Mouse (Mus musculus) kidney, postnatal 4 days (tissue): ENCODE measurements around the gene 1700008O03Rik.

Experiments used
- DNase-seq, 2 experiments: peaks; one replicate each; pipeline ENCODE4 v3.0.0; 2021; ENCODE audit warnings: mixed read lengths in 2 of 2

Gene 1700008O03Rik

DNA sequence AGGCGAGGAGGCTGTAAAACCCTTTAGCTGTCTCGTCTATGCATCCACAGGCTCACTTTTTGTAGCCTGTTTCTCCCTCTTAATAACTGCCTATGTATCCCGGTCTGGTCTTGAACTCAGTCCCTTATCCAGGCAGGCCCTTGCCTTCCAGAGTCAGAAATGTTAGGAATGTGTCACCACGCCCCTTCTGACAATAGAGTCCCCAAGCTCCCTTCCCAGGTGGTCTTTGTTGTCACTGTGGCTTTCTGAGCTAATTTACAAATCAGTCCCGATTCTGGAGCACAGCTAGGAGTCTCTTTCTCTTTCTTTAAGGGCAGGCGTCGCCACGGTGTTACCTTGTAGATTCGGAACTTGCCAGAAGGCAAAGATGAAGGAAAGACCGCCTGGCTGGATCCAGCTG, 10.4 kb downstream of the 1700008O03Rik start:
- no peak for DNase-seq

GRCm38 (mm10) chr7:44374756-44375155, 10.9 kb downstream of the 1700008O03Rik start:
- DNase-seq = peak in 1 of 2 experiments; percentile 30

GRCm38 (mm10) chr7:44373889-44374652, 11.5 kb downstream of the 1700008O03Rik start:
- DNase-seq = peak; percentile 75 to 85

DNA sequence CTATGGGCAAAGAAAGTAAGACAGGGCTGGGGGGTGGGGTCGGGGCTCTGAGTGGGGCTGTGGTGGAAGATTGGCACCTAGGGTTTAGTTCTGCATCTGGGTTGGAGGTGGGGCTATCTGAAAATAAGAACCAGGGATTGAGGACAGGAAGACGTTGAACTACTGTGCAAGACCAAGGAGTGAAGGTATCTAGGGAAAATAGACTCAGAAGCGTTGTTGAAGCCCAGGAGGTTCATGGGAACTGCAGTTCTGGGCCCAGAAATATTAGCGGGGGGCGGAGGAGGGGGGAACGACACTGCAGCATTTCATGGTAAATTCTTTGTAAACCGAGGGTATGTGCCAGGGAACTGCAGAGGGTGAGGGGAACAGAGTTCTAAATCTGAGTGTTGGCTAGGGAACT, 12.2 kb downstream of the 1700008O03Rik start:
- no peak for DNase-seq

- DNase-seq = no peak
These were observed 12.9 kb downstream of the 1700008O03Rik start for GRCm38 (mm10) chr7:44372678-44373077.

DNA sequence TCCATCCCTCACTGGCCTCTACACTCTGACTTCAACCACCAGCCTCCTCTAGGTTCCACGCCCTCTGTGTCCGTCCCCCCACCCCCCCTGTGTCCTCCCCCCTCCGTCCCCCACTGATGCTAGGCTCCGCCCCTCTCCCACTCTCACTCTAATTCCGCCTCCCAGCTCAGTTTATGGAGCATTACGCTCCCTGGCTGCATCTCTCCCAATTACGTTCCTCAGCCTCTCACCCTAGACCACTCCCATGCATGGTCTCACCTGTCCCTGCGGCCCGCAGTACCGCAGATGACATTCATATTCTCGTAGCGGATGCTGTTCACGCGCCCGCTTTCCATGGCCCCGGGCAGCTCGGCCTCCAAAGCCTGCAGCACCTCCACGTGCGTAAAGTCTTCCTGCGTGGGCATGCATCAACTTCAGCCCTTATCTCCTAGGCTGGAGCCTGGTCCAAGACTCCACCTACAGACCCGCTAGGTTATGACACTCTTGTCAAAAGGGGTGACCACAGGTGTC, 24.8 kb downstream of the 1700008O03Rik start:
- peak in 1 of 2 experiments; percentile 41 for DNase-seq

DNA sequence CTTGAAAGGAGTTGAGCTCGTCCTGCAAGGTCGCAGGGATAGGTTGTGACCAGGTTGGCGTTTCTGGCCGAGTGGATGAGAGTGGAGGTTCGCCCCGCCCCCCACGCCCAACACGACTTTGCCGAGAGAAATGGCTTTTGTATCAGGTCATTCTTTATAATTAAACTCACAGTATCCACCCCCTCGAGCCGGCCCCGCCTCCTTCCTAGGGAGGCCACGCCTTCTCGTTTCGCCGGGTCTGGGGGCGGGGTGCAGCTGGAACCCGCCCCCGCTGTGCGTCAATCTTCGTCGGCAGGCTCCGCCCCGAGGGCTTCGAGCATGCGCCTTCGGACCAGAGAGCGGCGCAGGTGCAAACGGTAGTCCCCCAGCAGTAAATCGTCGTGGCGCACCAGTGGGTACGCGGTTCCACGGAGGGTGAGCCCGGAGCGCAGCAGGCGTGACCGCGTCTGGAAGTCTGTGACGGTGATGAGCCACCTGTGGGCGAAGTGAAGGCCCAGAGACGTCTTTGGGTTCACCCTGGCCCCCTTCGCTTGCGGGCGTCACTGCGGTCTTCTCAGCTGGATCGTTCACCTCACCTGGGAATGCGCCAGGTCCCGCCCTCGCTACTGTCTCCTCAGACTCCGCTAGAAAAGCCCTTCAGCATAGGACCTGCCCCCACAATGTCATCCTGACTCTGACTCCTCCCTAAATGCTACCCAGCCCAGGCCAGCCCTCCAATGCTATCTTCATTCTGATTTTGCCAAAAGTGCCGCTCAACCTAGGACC, 25.5 kb downstream of the 1700008O03Rik start:
- peak; percentile 95 to 96 for DNase-seq

DNA sequence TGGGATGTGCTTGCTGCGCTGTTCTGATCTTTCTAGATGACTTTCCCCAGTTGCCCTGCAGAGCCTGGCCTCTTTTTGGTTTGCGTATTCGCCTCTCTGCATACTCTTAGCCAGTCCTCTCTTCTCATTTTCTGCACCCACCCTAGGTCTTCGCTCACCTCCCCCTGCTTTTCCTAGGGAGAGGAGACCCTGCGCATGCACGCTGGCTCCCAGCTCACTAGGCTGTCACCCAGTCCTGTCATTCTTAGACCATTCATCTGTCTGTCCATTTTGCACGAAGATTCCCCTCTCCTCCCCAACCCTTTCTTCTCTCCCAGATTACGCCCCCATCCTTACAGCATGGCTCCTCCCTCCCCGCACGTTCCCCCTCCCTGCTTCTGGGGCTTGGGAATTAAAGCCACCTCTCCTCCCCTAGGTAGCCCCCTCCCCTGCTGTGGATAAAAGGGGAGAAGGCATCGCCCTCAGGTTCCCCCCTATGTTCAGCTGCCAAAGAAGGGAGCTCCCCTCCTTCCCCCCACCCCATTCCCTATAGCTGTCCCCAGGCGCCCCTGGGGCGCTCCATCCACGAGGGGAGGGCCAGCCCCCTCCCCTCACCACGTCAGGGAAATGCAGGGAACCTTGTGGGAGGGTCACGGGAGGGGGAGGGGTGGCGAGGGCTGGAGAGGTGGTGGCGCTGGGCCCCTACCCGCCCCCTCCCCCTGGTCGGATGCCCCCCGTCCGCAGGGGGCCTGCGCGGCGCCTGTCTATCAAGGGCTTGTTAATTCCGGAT, 26.6 kb downstream of the 1700008O03Rik start:
- DNase-seq = peak; percentile 24 to 43

DNA sequence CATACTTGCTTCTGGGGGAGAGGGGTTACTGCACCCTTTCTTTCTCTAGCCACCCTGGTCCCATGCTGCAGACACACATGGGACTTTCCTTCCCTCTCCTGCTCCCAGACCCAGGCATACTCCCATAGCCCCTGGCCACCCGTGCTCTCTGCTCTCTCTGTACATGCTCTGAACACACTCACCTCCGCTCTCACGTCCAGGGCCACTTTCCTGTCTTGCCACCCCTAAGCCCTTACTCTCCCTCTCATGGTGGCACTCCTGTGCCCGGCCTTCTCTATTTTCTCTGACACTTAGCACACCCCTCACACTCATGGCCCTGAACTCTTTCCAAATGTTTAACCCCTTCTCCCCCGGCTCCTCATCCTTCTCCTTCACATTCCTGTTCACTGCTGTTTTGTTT, 27.6 kb downstream of the 1700008O03Rik start:
- no peak for DNase-seq

- peak in 1 of 2 experiments; percentile 19 for DNase-seq
These were observed 28.1 kb downstream of the 1700008O03Rik start for GRCm38 (mm10) chr7:44357531-44357930.

DNA sequence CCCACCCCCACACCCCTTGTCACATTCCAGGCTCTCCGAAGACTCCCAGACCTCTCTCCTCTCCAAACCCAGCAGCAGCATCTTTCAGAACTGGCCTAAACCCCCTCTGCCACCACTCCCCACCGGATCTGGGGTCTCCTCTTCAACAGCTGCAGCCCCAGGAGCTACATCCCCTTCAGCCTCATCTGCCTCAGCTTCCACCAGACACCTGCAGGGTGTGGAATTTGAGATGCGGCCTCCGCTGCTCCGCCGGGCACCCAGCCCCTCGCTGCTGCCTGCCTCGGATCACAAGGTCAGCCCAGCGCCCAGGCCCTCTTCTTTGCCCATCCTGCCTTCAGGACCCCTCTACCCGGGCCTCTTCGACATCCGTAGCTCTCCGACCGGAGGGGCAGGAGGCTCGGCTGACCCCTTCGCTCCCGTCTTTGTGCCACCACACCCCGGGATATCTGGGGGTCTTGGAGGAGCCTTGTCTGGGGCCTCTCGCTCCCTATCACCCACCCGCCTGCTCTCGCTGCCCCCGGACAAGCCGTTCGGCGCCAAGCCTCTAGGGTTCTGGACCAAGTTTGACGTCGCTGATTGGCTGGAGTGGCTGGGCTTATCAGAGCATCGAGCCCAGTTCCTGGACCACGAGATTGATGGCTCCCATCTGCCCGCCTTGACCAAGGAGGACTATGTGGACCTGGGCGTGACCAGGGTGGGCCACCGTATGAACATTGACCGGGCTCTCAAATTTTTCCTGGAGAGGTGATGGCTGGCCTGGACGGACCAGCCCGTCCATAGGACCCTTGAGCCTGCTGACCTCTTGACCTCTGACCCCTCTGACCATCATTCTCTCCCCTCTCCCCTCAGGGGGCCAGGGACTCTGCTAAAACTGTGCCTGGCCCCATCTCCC, 28.8 kb downstream of the 1700008O03Rik start:
- peak; percentile 26 to 48 for DNase-seq

- DNase-seq = no peak
These were observed 30.2 kb downstream of the 1700008O03Rik start for GRCm38 (mm10) chr7:44355411-44355810.

GRCm38 (mm10) chr7:44353601-44354340, 31.8 kb downstream of the 1700008O03Rik start:
- peak; percentile 67 to 74 for DNase-seq

- peak; percentile 12 to 18 for DNase-seq
These were observed 32.6 kb downstream of the 1700008O03Rik start for GRCm38 (mm10) chr7:44352750-44353600.

- peak; percentile 10 to 15 for DNase-seq
These were observed 33.5 kb downstream of the 1700008O03Rik start for GRCm38 (mm10) chr7:44351881-44352749.

DNA sequence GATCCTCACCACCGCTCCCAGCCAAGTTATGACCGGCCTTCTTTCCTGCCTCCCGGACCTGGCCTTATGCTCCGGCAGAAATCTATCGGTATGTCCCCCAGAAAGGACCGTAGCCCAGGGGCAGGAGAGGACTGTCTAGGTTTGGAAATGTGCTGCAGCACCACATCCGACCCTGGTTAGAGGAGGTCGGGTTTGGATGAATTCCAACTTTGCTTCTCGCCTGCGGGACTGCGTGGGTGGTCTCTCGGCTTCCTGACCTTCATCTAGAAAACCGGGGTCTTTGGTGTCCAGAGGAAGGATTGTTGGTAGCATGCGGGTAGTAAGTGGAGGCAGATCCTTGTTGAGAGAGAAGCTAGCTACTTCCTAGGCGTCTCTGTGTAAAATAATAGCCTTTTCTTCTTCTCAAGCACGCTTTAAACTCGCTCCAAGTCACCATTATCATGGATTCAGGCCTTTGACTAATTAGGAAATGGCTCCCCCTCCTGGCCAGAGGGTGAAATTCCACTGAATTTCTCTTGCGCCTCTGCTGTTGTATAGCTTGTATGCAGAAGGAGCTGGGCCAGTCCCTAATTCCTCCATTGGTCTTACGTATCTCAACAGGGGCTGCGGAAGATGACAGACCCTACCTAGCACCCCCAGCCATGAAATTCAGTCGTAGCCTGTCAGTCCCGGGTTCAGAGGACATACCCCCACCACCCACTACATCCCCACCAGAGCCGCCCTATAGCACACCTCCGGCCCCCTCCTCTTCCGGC, 34.5 kb downstream of the 1700008O03Rik start:
- DNase-seq = peak; percentile 86 to 89

DNA sequence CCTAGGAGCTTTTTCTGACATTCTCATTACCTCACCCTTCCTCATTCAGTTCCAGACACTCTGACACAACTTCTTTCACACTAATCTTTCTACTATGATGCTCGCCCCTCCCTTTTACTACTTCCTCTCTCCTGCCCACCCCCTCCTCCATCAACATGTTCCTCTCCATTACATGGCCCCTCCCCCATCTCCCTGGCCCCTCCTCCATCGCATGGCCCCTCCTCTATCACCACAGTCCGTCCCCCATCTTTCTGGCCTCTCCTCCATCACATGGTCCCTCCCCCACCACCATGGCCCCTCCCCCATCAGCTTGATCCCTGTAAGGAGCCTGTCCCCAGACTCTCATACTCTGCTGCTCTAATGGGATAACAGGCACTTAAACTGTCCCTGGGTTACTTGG, 36.6 kb downstream of the 1700008O03Rik start:
- DNase-seq = peak; percentile 27 to 50

GRCm38 (mm10) chr7:44344622-44345021, 41.0 kb downstream of the 1700008O03Rik start:
- DNase-seq = no peak
